Mouse (Mus musculus): ENCODE data around the gene Synj2bp. TPM values are rescaled to one million over a fixed set of nuclear protein-coding genes. Genes with fewer than 3 reads are reported as not detected.
"Not testable (repeated sequence)": the region's sequence is repeated elsewhere in the genome, so short reads cannot be mapped to it uniquely, and the experiment has no call there.

Gene Synj2bp
- polyA plus RNA-seq, 1 experiment, result not detected

DNA sequence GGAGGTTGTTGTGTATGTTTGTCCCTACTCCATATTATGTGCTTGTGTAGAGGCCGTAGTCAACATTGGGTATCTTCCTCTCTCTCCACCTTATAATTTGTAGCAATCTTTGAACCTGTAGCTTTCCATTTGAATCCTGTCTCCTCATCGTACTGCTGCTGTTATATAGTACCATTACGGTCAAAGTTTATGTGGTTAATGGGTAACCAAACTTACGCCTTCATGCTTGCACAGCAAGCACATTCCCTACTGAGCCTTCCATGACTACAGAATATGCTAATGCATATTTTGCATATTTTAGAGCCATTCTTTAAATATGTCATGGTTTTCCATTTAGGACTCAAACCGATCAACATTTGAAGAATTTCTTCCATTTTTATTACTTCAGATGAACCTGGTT is 42.2 kb downstream of the Synj2bp start:
- TF ChIP-seq CTCF (IDR thresholded peaks at IDR 0.05; ENCODE audit: insufficient read depth, low read depth, low read length) (no peak), POLR2A (IDR thresholded peaks at IDR 0.05; ENCODE audit: insufficient read depth, low read depth, low read length) (no peak)
- Histone ChIP-seq H3K4me3 (ENCODE audit: insufficient read depth, low read depth, low read length) (no peak overlapping the region), H3K27ac (ENCODE audit: insufficient read depth, low read depth, low read length) (no peak overlapping the region), H3K4me1 (ENCODE audit: control insufficient read depth, insufficient read depth, low read length) (no peaks in the 10 kb centered on the region)
- WGBS, result 97% methylated on average over 5 of the region's 5 CpGs

DNA sequence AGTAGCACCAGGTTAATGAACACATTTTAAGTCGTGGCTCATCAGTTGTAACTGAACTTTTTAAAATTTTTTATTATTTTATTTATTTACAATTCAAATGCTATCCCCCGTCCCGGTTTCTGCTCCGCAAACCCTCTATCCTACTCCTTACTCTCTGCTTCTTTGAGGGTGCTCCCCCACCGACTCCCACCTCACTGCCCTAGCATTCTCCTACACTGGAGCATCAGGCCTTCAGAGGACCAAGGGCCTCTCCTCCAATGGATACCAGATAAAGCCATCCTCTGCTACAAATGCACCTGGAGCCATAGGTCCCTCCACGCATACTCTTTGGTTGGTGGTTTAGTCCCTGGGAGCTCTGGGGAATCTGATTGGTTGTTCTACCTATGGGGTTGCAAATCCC is 47.4 kb downstream of the Synj2bp start:
- 0 out of 2 replicates have a peak overlapping the region, but pooled peaks have one; percentile 85 for H3K27ac ChIP-seq (ENCODE audit: insufficient read depth, low read depth, low read length)
- no peak overlapping the region for H3K4me3 ChIP-seq (ENCODE audit: insufficient read depth, low read depth, low read length)
- 47% methylated on average over 6 of the region's 6 CpGs for WGBS
- H3K4me1 ChIP-seq (ENCODE audit: control insufficient read depth, insufficient read depth, low read length), result no peaks in the 10 kb centered on the region
- no peak for TF ChIP-seq CTCF (IDR thresholded peaks at IDR 0.05; ENCODE audit: insufficient read depth, low read depth, low read length)

DNA sequence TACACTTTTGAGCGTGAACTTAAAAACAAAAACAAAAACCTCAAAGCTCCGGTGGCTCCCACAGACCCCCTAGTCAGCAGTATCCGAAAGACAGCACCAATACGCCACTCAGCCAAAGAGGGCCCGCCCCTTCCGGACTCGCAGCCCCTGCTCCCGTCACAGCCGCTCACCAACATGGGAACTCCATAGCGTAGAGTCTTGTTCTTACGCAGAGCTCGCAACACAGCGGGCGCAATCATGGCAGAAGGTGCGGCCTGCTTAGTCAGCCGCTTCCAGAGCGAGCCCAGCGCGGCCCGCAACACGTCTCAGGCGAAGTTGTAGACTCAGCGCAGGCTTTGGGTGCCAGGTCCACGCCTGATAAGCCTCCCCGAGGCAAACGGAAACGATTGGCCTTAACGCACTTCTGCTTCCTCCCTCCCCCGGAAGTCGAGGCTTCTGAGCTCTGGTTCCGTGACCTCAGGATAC is 48.0 kb downstream of the Synj2bp start, which contains the start of gene Cox16:
Cox16 (minus strand) TSS at position 401 of the 465 bp plus-strand sequence.
- under 1% methylated on average over 31 of the region's 31 CpGs for WGBS
- no peaks in the 10 kb centered on the region for H3K4me1 ChIP-seq (ENCODE audit: control insufficient read depth, insufficient read depth, low read length)
- TF ChIP-seq POLR2A (IDR thresholded peaks at IDR 0.05; ENCODE audit: insufficient read depth, low read depth, low read length) (peak; percentile 46), CTCF (IDR thresholded peaks at IDR 0.05; ENCODE audit: insufficient read depth, low read depth, low read length) (no peak)
- peak within 1 kb of the TSS; percentile 77 for H3K4me3 ChIP-seq (ENCODE audit: insufficient read depth, low read depth, low read length)
- H3K27ac ChIP-seq (ENCODE audit: insufficient read depth, low read depth, low read length), result peak within 1 kb of the TSS; percentile 85

DNA sequence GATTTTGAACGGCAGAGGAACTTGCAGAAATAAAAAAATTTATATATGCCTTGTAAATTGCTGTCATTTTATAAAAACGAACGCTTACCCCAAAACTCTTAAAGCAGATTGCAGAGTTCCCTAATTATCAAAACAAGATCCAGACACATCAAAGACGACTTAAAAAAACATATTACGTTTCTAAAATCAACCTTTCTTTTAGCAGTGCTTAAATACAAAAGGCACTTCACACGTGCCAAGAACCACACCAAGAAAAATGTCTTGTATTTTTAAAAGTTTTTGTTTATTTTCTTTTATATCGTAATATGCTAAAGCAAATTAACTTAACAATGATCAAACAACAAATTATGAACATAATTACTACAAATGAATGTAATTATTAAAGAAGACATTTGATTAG is 48.5 kb downstream of the Synj2bp start:
- H3K4me1 ChIP-seq (ENCODE audit: control insufficient read depth, insufficient read depth, low read length), result no peaks in the 10 kb centered on the region
- TF ChIP-seq CTCF (IDR thresholded peaks at IDR 0.05; ENCODE audit: insufficient read depth, low read depth, low read length), result no peak
- TF ChIP-seq POLR2A (IDR thresholded peaks at IDR 0.05; ENCODE audit: insufficient read depth, low read depth, low read length), result no peak
- WGBS, result under 1% methylated on average over 7 of the region's 7 CpGs
- peak overlapping the region; percentile 77 for H3K4me3 ChIP-seq (ENCODE audit: insufficient read depth, low read depth, low read length)
- H3K27ac ChIP-seq (ENCODE audit: insufficient read depth, low read depth, low read length), result no peak overlapping the region

- TF ChIP-seq CTCF (IDR thresholded peaks at IDR 0.05; ENCODE audit: insufficient read depth, low read depth, low read length) (no peak), POLR2A (IDR thresholded peaks at IDR 0.05; ENCODE audit: insufficient read depth, low read depth, low read length) (no peak)
- Histone ChIP-seq H3K27ac (ENCODE audit: insufficient read depth, low read depth, low read length) (no peak overlapping the region), H3K4me1 (ENCODE audit: control insufficient read depth, insufficient read depth, low read length) (no peaks in the 10 kb centered on the region), H3K4me3 (ENCODE audit: insufficient read depth, low read depth, low read length) (peak overlapping the region; percentile 10; the same call in 1 of the 2 replicates)
- WGBS, result 17% methylated on average over 17 of the region's 17 CpGs
Measured at GRCm38 (mm10) chr12:81483656-81484055, 49.1 kb downstream of the Synj2bp start.

- H3K27ac ChIP-seq (ENCODE audit: insufficient read depth, low read depth, low read length); H3K4me3 ChIP-seq (ENCODE audit: insufficient read depth, low read depth, low read length); H3K4me1 ChIP-seq (ENCODE audit: control insufficient read depth, insufficient read depth, low read length): not testable (repeated sequence)
- WGBS, result 96% methylated on average over 7 of the region's 7 CpGs
Measured at GRCm38 (mm10) chr12:81459051-81459450, 73.7 kb downstream of the Synj2bp start.

Other genes starting within 250 kb of the Synj2bp start
- gene Slc8a3, start 199.7 kb downstream of the Synj2bp start, polyA plus RNA-seq (2012; ENCODE audit: insufficient read depth, insufficient read length, low replicate concordance, missing spikeins), result not detected in 2 replicates
- not detected in 2 replicates for gene Gm4787, start 153.4 kb downstream of the Synj2bp start, polyA plus RNA-seq (2012; ENCODE audit: insufficient read depth, insufficient read length, low replicate concordance, missing spikeins)
- not detected in 2 replicates for gene Adam4, start 111.0 kb downstream of the Synj2bp start, polyA plus RNA-seq (2012; ENCODE audit: insufficient read depth, insufficient read length, low replicate concordance, missing spikeins)
- not detected in 2 replicates for gene Cox16, start 47.8 kb downstream of the Synj2bp start, polyA plus RNA-seq (2012; ENCODE audit: insufficient read depth, insufficient read length, low replicate concordance, missing spikeins)
- gene Gm20498, start within 50 bp of the Synj2bp start, polyA plus RNA-seq (2012; ENCODE audit: insufficient read depth, insufficient read length, low replicate concordance, missing spikeins), result not detected in 2 replicates
- not detected in 2 replicates for gene Adam21, start 35.6 kb upstream of the Synj2bp start, polyA plus RNA-seq (2012; ENCODE audit: insufficient read depth, insufficient read length, low replicate concordance, missing spikeins)
- gene Med6, start 62.1 kb upstream of the Synj2bp start, polyA plus RNA-seq (2012; ENCODE audit: insufficient read depth, insufficient read length, low replicate concordance, missing spikeins), result not detected in 2 replicates
- not detected in 2 replicates for gene Ttc9, start 98.3 kb upstream of the Synj2bp start, polyA plus RNA-seq (2012; ENCODE audit: insufficient read depth, insufficient read length, low replicate concordance, missing spikeins)
- gene Map3k9, start 248.3 kb upstream of the Synj2bp start, polyA plus RNA-seq (2012; ENCODE audit: insufficient read depth, insufficient read length, low replicate concordance, missing spikeins), result not detected in 2 replicates